Mouse (Mus musculus) midbrain, embryonic 10.5 days (tissue): ENCODE results near the gene Hnf1a. TPM values are rescaled to one million over a fixed set of nuclear protein-coding genes. Genes with fewer than 3 reads are reported as not detected.
"Not testable (repeated sequence)": the region's sequence is repeated elsewhere in the genome, so short reads cannot be mapped to it uniquely, and the experiment has no call there.

Experiments used
- DNase-seq: peaks from one replicate; pipeline ENCODE4 v3.0.0-alpha.2; 2017; ENCODE audit warnings: low spot score
- H3K27ac ChIP-seq: fragments of 300-500 bp; sonication (generic); replicated peaks from 2 replicates; pipeline ENCODE4 v1.5.1; 2016; ENCODE audit warnings: mild to moderate bottlenecking
- H3K27me3 ChIP-seq: fragments of 300-500 bp; sonication (generic); 2 replicates; pipeline ENCODE4 v1.6.1; 2016; ENCODE audit warnings: low read depth, mild to moderate bottlenecking; ENCODE audit not compliant: poor library complexity, severe bottlenecking
- H3K36me3 ChIP-seq: fragments of 300-500 bp; sonication (generic); 2 replicates; pipeline ENCODE4 v1.6.1; 2016; ENCODE audit warnings: mild to moderate bottlenecking, moderate library complexity
- H3K4me1 ChIP-seq: fragments of 300-500 bp; sonication (generic); 2 replicates; pipeline ENCODE4 v1.6.1; 2016
- H3K4me3 ChIP-seq: fragments of 300-500 bp; sonication (generic); 2 replicates; pipeline ENCODE4 v1.5.1; 2016; ENCODE audit warnings: mild to moderate bottlenecking, moderate library complexity
- H3K9me3 ChIP-seq: fragments of 300-500 bp; sonication (generic); replicated peaks from 2 replicates; pipeline ENCODE4 v1.6.1; 2016; ENCODE audit warnings: mild to moderate bottlenecking
- WGBS: fragments of 180-500 bp; shearing (Covaris S2); methylation state at CpG from one replicate; pipeline ENCODE4 v1.1.7; 2016; 5-methylcytosine and 5-hydroxymethylcytosine counted together
- polyA plus RNA-seq: library from polyadenylated mRNA; unstranded; fragments of >200 nt; fragmentation: Nextera tagmentation; extraction: Ambion mirVana; gene quantifications from 2 replicates; pipeline ENCODE4 v1.2.1, GENCODE M21; 2016

Hnf1a gene
- polyA plus RNA-seq, 1 experiment from 2014 or later = 0.06 TPM

DNA sequence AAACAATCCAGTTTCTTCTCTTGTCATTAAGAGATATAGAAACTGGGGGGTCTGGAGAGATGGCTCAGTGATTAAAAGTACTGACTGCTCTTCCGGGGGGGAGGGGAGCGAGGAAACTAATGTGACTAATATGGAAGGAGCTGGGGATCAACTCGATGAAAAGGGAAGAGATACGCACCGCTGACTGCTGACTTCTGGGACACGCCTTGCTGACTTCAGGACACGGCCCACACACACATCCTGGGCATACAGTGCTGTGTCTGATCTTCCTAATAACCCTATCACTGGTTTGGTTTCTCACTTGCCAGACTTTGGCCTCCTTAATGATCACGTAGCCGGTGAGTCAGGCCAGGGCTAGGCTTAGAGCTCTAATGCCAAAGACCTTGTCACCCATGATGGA, 44.1 kb downstream of the Hnf1a start:
- WGBS = 84% methylated on average over 9 of the region's 9 CpGs
- no peaks in the 10 kb centered on the region for H3K27me3 ChIP-seq
- H3K4me1 ChIP-seq = peaks cover 14% of the 10 kb centered on the region
- H3K4me3 ChIP-seq = no peak overlapping the region
- DNase-seq = no peak
- no peak overlapping the region for H3K27ac ChIP-seq
- H3K36me3 ChIP-seq = no peaks in the 10 kb centered on the region
- no peaks in the 10 kb centered on the region for H3K9me3 ChIP-seq

- Histone ChIP-seq H3K27me3 (no peaks in the 10 kb centered on the region), H3K4me3 (no peak overlapping the region), H3K4me1 (peaks cover 14% of the 10 kb centered on the region), H3K9me3 (no peaks in the 10 kb centered on the region), H3K36me3 (no peaks in the 10 kb centered on the region), H3K27ac (0 out of 2 replicates have a peak overlapping the region, but pooled peaks have one; percentile 17)
- DNase-seq = no peak
- 65% methylated on average over 1 of the region's 1 CpGs for WGBS
These were observed 44.7 kb downstream of the Hnf1a start for GRCm38 (mm10) chr5:114926153-114926684.

GRCm38 (mm10) chr5:114922998-114923473, 47.9 kb downstream of the Hnf1a start, which contains the start of gene Oasl1:
Oasl1 (plus strand) TSS chr5:114923240.
- peaks cover 14% of the 10 kb centered on the region for H3K4me1 ChIP-seq

DNA sequence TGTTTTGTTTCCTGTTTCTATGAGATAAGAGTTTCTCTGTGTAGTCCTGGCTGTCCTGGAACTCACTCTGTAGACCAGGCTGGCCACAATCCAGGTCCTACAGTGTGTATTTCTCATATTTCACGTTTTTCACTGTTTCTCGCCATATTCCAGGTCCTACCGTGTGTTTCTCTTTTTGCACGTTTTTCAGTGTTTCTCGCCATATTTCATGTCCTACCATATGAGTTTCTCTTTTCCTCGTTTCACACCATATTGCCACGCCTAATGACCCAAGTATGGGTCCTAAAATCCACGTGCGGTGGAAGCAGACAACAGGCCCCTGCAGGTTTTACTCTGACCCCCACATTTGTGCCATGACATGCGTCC, 48.5 kb downstream of the Hnf1a start:
- no peak for DNase-seq
- Histone ChIP-seq H3K4me1 (peaks cover 14% of the 10 kb centered on the region), H3K36me3 (no peaks in the 10 kb centered on the region), H3K27ac (no peak overlapping the region), H3K27me3 (no peaks in the 10 kb centered on the region), H3K4me3 (no peak overlapping the region), H3K9me3 (no peaks in the 10 kb centered on the region)
- 69% methylated on average over 10 of the region's 10 CpGs for WGBS

More at GRCm38 (mm10) chr5:114922998-114923473, 47.9 kb downstream of the Hnf1a start, which contains the start of gene Oasl1:
- Histone ChIP-seq H3K27me3 (no peaks in the 10 kb centered on the region), H3K27ac (no peak within 1 kb of the TSS), H3K9me3 (no peaks in the 10 kb centered on the region), H3K36me3 (no peaks in the 10 kb centered on the region), H3K4me3 (no peak within 1 kb of the TSS)
- 73% methylated on average over 15 of the region's 15 CpGs for WGBS
- DNase-seq = no peak

GRCm38 (mm10) chr5:114921551-114922365, 49.1 kb downstream of the Hnf1a start:
- H3K4me1 ChIP-seq = peaks cover 11% of the 10 kb centered on the region
- H3K4me3 ChIP-seq = no peak overlapping the region
- 84% methylated on average over 19 of the region's 19 CpGs for WGBS
- no peaks in the 10 kb centered on the region for H3K9me3 ChIP-seq
- DNase-seq = no peak
- no peak overlapping the region for H3K27ac ChIP-seq
- no peaks in the 10 kb centered on the region for H3K36me3 ChIP-seq
- H3K27me3 ChIP-seq = no peaks in the 10 kb centered on the region

DNA sequence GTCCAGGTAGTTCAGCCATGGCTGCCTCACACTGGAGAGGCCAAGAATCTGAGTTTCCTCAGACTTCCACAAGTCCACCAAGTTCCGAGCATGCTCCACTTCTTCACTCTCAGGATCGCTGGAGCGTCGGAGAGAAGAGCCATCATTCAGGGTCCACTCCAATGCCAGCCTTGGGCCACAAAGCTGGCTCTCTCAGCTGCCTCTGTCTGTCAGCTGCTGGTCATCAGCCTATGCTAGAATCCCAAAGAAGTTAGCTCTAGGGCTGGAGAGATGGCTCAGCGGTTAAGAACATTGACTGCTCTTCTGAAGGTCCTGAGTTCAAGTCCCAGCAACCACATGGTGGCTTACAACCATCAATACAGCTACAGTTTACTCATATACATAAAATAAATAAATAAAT, 53.5 kb downstream of the Hnf1a start:
- H3K36me3 ChIP-seq, H3K9me3 ChIP-seq, DNase-seq, H3K4me1 ChIP-seq, H3K27ac ChIP-seq, H3K27me3 ChIP-seq, H3K4me3 ChIP-seq: not testable (repeated sequence)
- 95% methylated on average over 5 of the region's 5 CpGs for WGBS

- Histone ChIP-seq H3K36me3 (no peaks in the 10 kb centered on the region), H3K27ac (no peak overlapping the region), H3K4me1 (peaks cover 4% of the 10 kb centered on the region; the same call in 1 of the 2 replicates), H3K4me3 (no peak overlapping the region), H3K9me3 (no peaks in the 10 kb centered on the region), H3K27me3 (no peaks in the 10 kb centered on the region)
- no peak for DNase-seq
- WGBS = 88% methylated on average over 4 of the region's 4 CpGs
These were observed 54.1 kb downstream of the Hnf1a start for GRCm38 (mm10) chr5:114916777-114917176.

- WGBS = 85% methylated on average over 5 of the region's 5 CpGs
- H3K36me3 ChIP-seq = no peaks in the 10 kb centered on the region
- no peak overlapping the region for H3K27ac ChIP-seq
- no peak for DNase-seq
- no peaks in the 10 kb centered on the region for H3K27me3 ChIP-seq
- no peaks in the 10 kb centered on the region for H3K9me3 ChIP-seq
- H3K4me1 ChIP-seq = peaks cover 4% of the 10 kb centered on the region; the same call in 1 of the 2 replicates
- H3K4me3 ChIP-seq = no peak overlapping the region
These were observed 55.0 kb downstream of the Hnf1a start for GRCm38 (mm10) chr5:114915854-114916253.

DNA sequence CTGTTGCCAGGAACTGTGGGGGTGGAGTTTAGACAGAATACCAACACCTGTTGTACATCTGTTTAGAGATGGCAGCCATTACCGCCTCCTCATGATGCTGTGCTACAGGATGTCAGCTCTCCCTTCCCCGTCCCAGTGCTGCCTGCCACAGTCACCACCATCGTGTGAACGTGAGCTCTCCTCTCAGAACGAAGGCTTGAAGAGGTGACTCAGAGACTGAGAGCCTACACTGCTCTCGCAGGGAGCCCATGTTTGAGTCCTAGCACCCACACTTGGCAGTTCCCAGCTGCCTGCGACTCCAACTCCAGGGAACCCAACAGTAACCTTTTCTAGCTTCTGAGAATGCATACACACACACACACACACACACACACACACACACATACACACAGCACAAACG, 56.0 kb downstream of the Hnf1a start:
- Histone ChIP-seq H3K9me3 (no peaks in the 10 kb centered on the region), H3K4me3 (no peak overlapping the region), H3K27ac (no peak overlapping the region), H3K27me3 (no peaks in the 10 kb centered on the region), H3K36me3 (no peaks in the 10 kb centered on the region), H3K4me1 (peaks cover 4% of the 10 kb centered on the region; the same call in 1 of the 2 replicates)
- DNase-seq = no peak
- 81% methylated on average over 8 of the region's 8 CpGs for WGBS

DNA sequence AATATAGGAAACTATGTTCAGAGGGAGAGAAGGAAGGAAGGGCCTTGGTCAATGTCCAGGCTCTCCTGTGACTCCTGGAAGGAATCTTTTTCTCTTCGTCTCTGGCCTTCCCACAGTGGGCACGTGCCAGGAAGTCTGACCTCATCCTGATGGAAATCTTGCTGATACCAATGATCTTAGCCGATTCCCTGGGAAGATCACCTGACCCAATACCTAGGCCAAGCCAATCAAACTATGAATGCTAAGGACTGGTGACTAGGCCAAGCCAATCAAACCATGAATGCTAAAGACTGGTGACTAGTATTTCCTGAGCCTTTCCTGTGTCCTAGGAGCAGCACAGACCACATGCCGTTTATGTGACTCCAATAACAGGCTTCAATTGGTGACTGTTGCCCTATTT, 57.2 kb downstream of the Hnf1a start:
- H3K27ac ChIP-seq = no peak overlapping the region
- no peak overlapping the region for H3K4me3 ChIP-seq
- H3K27me3 ChIP-seq = no peaks in the 10 kb centered on the region
- no peaks in the 10 kb centered on the region for H3K36me3 ChIP-seq
- WGBS = 85% methylated on average over 4 of the region's 4 CpGs
- no peaks in the 10 kb centered on the region for H3K9me3 ChIP-seq
- H3K4me1 ChIP-seq = peaks cover 5% of the 10 kb centered on the region; the same call in 1 of the 2 replicates
- DNase-seq = no peak

DNA sequence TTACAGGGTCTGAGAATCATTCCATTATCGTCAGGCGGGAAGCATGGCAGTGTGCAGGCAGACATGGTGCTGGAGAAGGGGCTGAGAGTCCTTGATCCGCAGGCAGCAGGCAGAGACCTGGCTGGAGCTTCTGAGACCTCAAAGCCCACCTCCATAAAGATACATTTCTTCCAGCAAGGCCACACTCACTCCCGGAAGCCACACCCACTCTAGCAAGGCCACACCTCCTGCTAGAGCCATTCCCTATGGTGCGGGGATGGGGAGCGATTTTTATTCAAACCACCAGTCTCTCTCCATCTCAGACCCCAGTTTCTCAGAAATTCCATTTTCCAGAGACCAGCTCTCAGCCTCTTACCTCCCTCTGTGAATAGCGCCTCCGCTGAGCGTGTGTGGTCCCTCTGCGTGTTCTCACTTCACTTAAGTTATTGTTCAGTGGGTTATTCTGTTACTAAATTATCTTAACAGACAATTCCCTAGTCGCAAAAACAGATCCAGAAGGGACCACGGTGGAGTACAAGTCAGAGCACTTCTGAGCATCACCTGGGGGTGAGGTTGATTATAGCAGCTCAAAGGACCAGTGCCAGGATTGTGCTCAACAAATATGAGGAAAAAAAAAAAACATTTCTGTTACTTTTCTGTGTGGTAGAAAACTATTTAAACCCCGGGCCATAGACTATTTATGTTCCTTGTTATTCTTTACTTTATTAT, 62.1 kb downstream of the Hnf1a start:
- Histone ChIP-seq H3K9me3 (peaks cover 9% of the 10 kb centered on the region), H3K27ac (no peak overlapping the region), H3K4me3 (no peak overlapping the region), H3K36me3 (no peaks in the 10 kb centered on the region), H3K27me3 (no peaks in the 10 kb centered on the region), H3K4me1 (peaks cover 6% of the 10 kb centered on the region; the same call in 1 of the 2 replicates)
- DNase-seq = no peak
- 58% methylated on average over 13 of the region's 13 CpGs for WGBS

DNA sequence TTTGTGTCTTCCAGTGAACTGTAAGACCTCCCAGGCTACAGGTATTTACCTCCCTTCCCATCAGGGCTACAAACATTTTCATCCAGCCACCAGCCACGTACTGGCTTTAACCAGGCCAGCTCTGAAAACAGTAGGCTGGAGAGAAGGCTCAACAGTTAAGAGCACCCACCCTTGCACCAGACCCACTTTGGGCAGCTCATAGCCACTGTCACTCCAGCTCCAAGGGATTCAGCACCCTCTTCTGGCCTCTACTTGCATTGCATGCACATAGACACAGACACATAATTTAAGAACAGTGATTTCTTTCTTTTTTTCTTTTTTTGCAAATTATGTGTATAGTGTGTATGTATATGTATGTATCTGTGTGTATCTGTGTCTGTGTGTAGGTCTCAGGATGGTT, 68.5 kb downstream of the Hnf1a start:
- WGBS = 13% methylated on average over 1 of the region's 1 CpGs
- Histone ChIP-seq H3K9me3 (peaks cover 9% of the 10 kb centered on the region), H3K4me3 (no peak overlapping the region), H3K27me3 (no peaks in the 10 kb centered on the region), H3K36me3 (no peaks in the 10 kb centered on the region), H3K27ac (no peak overlapping the region), H3K4me1 (peaks cover 7% of the 10 kb centered on the region)
- DNase-seq = peak; percentile 34
